Comparison of ENCODE assay signal across 16 mouse cellular contexts in genomic region chr11:71591014-71591413, GRCm38 (mm10).
"Had no signal": no experiment of that assay in that cellular context is flagged by ENCODE, and none has a peak within 500 bp of the region (broad histone marks: within the 10 kb centered on the region; RNA-seq: fewer than 3 reads in every experiment).

No protein-coding gene starts in this region.

- H3K4me3 ChIP-seq: neural tube, embryonic 13.5 days; neural tube, embryonic 15.5 days; stomach, embryonic 15.5 days had no signal

- H3K4me1 ChIP-seq: neural tube, embryonic 13.5 days; neural tube, embryonic 15.5 days; stomach, embryonic 15.5 days had no signal

- H3K27ac ChIP-seq: neural tube, embryonic 13.5 days; neural tube, embryonic 15.5 days; stomach, embryonic 15.5 days; stomach, postnatal 0 days had no signal

- H3K9ac ChIP-seq: neural tube, embryonic 13.5 days; neural tube, embryonic 15.5 days; stomach, embryonic 15.5 days had no signal

- H3K4me2 ChIP-seq: neural tube, embryonic 13.5 days; neural tube, embryonic 15.5 days; stomach, embryonic 15.5 days had no signal

- DNase-seq: retina, postnatal 1 day; right cerebral cortex, adult 18-20 months; right cerebral cortex, postnatal 14 days; right cerebral cortex, postnatal 25 days; right cerebral cortex, postnatal 4 days; spleen, adult 18-20 months; thymus, adult 18-20 months; thymus, adult 2 months; thymus, postnatal 14 days; thymus, postnatal 25 days; thymus, postnatal 36 days; thymus, postnatal 4 days had no signal

- H3K27me3 ChIP-seq: neural tube, embryonic 13.5 days; neural tube, embryonic 15.5 days; stomach, embryonic 15.5 days had no signal

- H3K9me3 ChIP-seq: neural tube, embryonic 13.5 days; neural tube, embryonic 15.5 days; stomach, embryonic 15.5 days had no signal

- H3K36me3 ChIP-seq: neural tube, embryonic 13.5 days; neural tube, embryonic 15.5 days; stomach, embryonic 15.5 days had no signal
